Mouse (Mus musculus) liver, embryonic 14.5 days (tissue): ENCODE results near the gene BC005537.

Source experiments
- CTCF ChIP-seq: IDR thresholded peaks from 2 replicates; pipeline ENCODE4 v1.5.1; 2016; ENCODE audit warnings: antibody characterized with exemption, low read depth, control low read depth
- EP300 ChIP-seq: IDR thresholded peaks from 2 replicates; pipeline ENCODE4 v1.6.1; 2016; ENCODE audit warnings: antibody characterized with exemption, low read depth

- no peak for TF ChIP-seq CTCF
- TF ChIP-seq EP300 = no peak
Observed at GRCm38 (mm10) chr13:24803196-24803595, 1.7 kb downstream of the BC005537 start.
